Mouse (Mus musculus): ENCODE measurements around the gene Tmcc3.

- no peak for TF ChIP-seq MAX (IDR thresholded peaks at IDR 0.05; ENCODE audit: low read length)
- no peak for TF ChIP-seq POLR2A (IDR thresholded peaks at IDR 0.05; ENCODE audit: low read depth, low read length)
- no peak for TF ChIP-seq CTCF (conservative IDR thresholded peaks at IDR 0.05 in 1 of 2, IDR thresholded peaks at IDR 0.05 in 1 of 2; ENCODE audit: low read depth in 2 of 2, low read length in 2 of 2)
These were observed 272.0 kb downstream of the Tmcc3 start for GRCm38 (mm10) chr10:94583714-94584113.
